Mouse (Mus musculus): ENCODE data around the gene Gm5796.
"Not testable (repeated sequence)": the region's sequence is repeated elsewhere in the genome, so short reads cannot be mapped to it uniquely, and the experiment has no call there.

The Gm5796 gene

DNA sequence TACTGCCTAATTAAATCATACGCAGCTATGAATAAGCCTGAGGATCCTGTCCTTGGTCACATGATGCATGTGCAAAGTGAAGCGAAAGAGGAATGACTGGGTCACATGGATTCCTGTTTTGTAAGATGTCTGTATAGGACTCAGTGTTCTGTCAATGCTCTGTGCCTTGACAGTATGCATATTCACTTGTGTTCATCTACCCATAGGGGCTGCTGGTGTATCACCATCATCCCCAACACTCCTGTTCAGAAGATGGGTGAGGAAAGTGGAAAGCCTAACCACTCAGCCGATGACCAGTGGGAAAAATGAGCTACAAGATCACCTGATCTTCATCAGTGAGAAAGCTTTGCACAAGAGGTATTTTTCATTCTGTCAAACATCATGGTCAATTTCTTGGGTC, at the start of gene Gm5796:
Gene Gm5796 (plus strand): TSS at position 301 of the 400 bp plus-strand sequence.
- DNase-seq = not testable (repeated sequence)

DNA sequence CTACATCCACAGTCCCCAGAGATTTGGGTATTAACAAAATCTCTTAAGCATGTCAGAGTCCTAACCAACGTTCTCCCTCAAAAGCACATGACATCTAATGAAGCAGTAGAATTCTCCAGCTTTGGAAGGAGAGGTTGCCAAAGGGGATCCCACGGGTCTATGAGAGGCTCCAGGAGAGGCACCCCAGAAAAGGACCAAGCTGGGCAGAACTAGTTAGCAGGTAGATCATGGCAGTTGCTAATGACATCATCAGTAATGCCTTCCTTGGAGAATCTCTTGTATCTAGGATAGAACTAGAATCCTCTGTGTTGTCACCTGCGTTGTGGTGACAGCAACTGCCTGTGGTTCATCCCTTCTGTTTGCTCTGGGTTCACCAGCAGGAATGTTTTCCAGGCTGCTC, 25.6 kb upstream of the Gm5796 start, which contains the start of gene Gm3099:
Gene Gm3099 (plus strand): TSS at position 301 of the 400 bp plus-strand sequence.
- DNase-seq = not testable (repeated sequence)

DNA sequence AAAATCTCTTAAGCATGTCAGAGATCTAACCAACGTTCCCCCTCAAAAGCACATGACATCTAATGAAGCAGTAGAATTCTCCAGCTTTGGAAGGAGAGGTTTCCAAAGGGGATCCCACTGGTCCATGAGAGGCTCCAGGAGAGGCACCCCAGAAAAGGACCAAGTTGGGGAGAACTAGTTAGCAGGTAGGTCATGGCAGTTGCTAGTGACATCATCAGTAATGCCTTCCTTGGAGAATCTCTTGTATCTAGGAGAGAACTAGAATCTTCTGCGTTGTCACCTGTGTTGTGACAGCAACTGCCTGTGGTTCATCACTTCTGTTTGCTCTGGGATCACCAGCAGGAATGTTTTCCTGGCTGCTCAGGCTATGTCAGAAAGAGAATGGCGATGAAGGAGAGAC, 60.1 kb downstream of the Gm5796 start, which contains the start of gene Gm3115:
Gene Gm3115 (plus strand): TSS at position 301 of the 400 bp plus-strand sequence.
- DNase-seq = not testable (repeated sequence)

Measured in cerebellum, postnatal 25 days (tissue).